Mouse (Mus musculus) layer of hippocampus, postnatal 14 days (tissue): ENCODE results near the gene Slc30a5. TPM values are rescaled to one million over a fixed set of nuclear protein-coding genes. Genes with fewer than 3 reads are reported as not detected.

Source experiments
- DNase-seq, 2 experiments: peaks; one replicate each; pipeline ENCODE4 v3.0.0; 2021 to 2022; ENCODE audit warnings: low spot score in 2 of 2, mixed read lengths in 1 of 2
- total RNA-seq, 2 experiments: library from RNA; stranded (reverse); gene quantifications; 2 replicates each; pipeline ENCODE4 v1.2.3; 2021

Gene Slc30a5
- total RNA-seq, 2 experiments from 2014 or later, result 35.3 to 37.4 TPM

DNA sequence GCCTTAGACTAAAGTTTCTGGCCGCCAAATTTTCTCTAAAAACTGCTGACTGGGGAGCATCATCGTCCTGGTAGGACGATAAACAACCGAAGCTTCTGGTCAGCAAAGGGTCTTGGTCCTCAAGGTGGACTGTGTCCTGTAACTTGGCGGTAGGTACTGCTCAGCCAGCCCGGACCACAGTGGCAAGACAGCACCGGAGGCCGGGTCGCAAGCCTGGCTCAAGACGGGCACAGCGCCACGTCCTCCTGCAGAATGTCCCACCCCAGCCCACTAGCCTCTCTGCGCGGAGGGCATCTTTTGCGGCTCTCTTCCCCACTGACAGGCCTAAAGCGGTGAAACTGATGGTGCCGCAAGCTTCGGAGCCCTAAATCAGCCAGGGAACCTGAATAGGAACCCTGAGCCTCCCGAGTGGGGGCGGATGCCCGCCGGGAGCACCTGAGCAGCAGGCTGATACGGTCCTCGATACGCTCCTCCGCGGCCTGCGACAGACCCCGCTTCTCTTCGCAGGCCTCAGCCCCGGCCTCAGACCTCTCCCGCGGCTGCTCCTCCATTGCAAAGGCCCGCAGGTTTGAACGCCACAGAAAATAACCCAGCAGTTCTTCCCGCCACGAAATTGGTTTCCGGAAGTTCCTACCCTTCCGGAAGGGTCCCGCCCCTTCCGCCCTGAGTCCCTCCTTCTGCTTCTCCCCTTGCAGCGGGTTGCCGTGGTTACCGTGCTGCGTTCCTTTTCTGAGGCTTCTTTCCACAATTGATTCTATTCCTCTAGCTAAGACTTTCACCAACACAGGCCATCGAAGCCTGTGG, 57.8 kb downstream of the Slc30a5 start, which contains the start of gene Cenph:
Gene Cenph, minus strand, starts transcription at position 648 of the 804 bp plus-strand sequence.
- peak; percentile 55 to 77 for DNase-seq

DNA sequence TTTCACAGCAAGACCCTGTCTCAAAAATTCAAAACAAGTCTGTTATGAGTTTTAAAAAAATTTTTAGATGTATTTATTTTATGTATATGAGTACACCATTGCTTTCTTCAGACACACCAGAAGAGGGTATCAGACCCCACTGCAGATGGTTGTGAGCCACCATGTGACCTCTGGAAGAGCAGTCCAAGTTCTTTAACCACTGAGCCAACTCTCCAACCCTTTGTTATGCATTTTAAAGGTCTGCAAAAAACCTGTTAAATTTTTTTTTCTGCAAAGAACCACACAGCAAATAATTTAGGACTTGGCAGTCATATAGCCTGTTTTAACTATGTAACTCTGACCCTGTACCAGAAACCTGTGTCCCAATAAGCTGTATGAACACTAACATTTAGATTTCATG, 58.5 kb downstream of the Slc30a5 start:
- DNase-seq, result no peak

DNA sequence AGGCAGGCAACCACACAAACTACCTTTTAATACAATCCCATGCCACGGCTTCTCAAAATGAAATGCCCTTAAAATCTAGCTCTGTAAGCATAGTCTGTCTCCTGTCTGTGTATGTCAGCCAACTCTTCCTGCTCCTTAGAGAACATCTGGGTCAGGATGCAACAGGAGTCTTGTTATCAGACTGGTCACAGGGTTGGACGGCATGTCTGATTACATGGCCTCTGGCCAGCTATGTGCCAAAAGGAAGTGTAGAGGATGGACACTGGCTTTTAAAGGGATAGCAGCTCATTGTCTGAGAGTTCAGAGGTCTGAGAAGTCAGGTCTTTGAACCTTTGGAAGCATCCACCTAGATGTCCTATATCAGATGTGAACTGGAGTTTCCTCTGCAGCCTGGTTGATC, 77.9 kb downstream of the Slc30a5 start:
- DNase-seq, result no peak

DNA sequence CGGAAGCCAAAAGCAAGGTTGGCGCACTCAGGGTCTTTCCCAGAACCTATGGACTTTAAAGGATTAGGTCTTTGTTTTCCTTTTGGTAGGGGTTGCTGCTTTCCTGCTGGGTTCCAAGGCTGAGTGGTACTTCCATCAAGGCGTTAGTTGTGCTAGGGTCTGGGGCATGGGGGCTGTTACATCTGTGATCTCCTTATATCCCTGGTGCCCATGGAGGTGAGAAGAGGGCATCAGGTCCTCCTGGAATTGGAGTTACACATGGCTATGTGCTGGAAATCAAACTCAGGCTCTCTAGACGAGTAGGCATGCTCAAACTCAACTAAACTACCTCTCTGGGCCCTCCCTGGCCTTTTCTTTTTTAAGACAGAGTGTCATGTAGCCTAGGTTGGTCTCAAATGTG, 79.0 kb downstream of the Slc30a5 start:
- no peak for DNase-seq

DNA sequence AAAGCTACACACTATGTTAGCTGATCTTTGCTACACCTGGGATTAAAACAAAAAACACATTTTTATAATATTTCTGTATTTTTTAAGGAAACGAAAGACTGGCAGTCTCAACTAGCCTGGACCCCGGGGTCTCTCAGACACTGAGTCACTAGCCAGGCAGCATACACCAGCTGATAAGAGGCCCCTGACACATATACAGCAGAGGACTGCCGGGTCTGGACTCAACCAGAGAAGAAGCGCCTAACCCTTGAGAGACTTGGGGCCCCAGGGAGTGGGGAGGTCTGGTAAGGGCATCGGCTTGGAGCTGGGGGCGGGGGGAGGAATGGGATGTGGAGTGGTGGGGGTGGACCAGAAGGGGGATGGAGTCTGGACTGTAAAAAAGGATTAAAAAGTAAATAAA, 80.2 kb downstream of the Slc30a5 start:
- DNase-seq, result no peak

Other genes with a start within 250 kb of the Slc30a5 start
- 1 to 10 TPM; 1.7 to 2.0 TPM for gene Marveld2, start 216.5 kb downstream of the Slc30a5 start, total RNA-seq
- gene Ak6, start 182.4 kb downstream of the Slc30a5 start, total RNA-seq, result 10 to 100 TPM; 91.5 to 100.0 TPM
- 10 to 100 TPM; 12.0 to 13.2 TPM for gene Rad17, start 182.4 kb downstream of the Slc30a5 start, total RNA-seq
- 10 to 100 TPM; 23.6 to 26.5 TPM for gene Taf9, start 181.8 kb downstream of the Slc30a5 start, total RNA-seq
- under 1 TPM; 0.36 to 0.53 TPM for gene Ccdc125, start 163.7 kb downstream of the Slc30a5 start, total RNA-seq
- gene Cdk7, start 102.5 kb downstream of the Slc30a5 start, total RNA-seq, result 10 to 100 TPM; 35.7 to 37.0 TPM
- gene Mrps36, start 88.8 kb downstream of the Slc30a5 start, total RNA-seq, result 10 to 100 TPM; 49.0 to 58.9 TPM
- 1 to 10 TPM in 1 of 2 experiments, under 1 TPM in 1; 0.81 to 1.3 TPM for gene Cenph, start 57.5 kb downstream of the Slc30a5 start, total RNA-seq
- gene Ccnb1, start 46.9 kb downstream of the Slc30a5 start, total RNA-seq, result 1 to 10 TPM; 3.5 to 3.6 TPM